Mouse (Mus musculus) thymus, postnatal 4 days (tissue): ENCODE data around the gene Adam12.
A peak's percentile ranks its signal among the peaks of the same experiment; 100 is the strongest.

Experiments used
- DNase-seq: peaks from one replicate; pipeline ENCODE4 v3.0.0; 2021

Adam12 gene

DNA sequence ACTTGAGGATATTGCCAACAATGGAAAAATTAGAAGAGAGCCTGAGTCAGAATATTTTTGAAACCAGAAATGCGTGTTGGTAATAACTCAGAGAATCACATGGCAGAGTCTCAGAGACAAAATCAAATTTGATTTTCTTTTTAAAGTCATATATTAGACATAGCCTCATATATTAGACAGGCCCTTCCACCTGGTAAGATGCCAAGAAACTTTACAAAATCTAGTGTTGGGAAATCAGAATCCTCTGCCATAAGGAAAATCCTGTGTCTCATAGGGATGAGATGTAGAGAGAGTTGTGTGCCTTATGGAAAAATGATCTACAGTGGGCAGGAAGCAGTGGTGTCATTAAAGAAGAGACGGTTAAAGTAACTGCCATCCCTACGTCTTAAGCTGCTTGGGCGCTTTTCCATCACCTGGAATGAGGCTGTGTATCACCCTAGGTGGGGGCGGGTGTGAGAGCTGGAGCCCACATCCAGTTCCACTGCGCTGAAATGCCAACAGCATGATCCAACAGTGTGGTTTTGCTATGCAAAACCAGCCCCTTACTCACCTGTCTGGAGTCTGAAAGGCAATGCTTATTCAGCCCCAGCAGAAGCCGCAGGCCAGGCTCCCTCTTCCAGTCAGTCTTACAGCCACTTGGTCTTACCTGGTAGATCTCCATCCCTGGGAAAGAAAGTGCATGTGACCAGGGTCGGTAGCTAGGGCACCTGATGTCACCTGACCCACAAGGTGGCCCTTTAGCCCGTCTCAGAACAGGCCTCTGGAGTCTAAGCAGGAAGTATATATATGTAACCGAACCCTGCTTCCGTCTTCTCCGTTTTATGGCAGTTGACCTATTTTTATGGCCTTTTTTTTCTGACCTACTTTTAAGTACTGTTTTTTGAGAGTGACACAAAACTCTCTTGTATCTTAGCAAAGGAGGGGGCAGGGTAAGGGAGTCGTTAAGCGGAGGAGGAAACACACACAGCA lies at the start of gene Adam12:
Gene Adam12, minus strand, starts transcription at position 769 of the 969 bp plus-strand sequence.
- peak; percentile 67 for DNase-seq

GRCm38 (mm10) chr7:134272956-134273355 lies 41.0 kb upstream of the Adam12 start:
- no peak for DNase-seq

DNA sequence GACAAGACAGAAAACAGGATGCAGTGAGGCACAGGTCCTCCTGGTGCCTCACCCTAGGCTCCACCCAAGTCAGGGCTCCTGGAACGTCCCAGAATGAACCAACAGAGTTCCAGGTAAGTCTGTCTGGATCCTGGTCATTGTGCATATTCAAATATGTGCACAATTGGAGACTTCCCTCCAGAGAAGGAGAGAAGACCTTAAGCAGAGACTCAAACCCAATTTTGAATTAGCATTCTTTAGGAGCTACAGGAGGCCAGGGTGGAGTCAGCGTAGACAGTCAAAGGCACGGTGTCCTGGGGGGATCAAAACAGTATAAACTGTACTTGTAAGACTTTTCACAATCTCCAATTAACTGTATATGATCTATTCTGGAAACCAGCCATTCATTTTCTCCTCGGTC lies 40.5 kb upstream of the Adam12 start:
- DNase-seq, result no peak

DNA sequence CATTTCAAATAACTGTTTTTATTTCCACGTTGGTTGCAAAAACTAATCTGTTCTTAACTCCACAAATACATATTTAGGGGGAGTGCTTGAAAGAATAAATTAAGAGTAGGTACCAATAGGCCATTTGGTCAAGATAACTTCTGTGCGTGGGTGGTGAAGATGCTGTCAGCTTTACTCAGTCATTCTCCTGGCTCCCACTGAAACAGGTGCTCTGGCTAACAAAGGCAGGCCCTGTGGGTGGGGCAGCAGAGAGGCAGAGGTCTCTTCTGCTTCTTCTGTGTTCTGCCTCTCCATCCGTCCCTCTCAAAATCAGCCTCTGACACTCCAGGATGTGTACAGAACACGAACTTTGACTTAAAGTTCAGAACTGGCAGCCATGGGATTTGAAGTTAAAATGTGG lies 33.8 kb upstream of the Adam12 start:
- no peak for DNase-seq

DNA sequence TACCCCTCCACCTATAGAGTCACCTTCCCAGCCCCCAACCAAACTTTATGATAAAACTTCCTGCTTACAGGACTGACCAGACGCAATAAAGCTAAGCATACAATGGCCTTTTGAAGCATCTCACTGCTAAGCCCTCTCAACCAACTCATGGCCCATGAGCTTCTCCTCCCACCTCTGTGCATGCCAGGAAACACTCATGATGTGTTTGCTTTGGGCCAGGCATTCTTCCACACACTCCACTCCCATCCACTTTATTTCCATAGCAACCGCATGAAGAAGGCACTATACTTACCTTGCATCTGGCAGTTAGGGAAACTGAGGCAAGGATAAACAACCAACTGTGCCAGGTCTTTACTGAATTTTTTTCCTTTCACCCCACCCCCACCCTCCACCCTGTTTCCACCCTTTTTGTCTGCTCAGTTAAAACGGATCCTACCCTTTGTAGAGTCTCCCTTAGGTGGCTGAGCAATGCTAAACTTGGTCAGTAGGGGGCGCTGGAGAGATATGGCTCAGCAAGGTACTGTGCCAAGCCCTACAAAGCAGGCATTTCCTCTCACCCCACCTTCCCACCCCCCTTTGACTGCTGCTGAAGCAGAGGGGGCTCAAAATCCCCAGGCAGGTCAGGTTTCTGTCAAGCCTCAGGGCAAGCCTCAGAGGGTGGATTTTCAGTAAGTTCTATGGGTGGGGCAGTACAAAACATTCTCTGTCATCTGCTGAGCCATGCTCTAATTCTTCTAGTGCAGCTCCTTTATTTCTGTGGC lies 31.4 kb upstream of the Adam12 start:
- peak; percentile 91 for DNase-seq

GRCm38 (mm10) chr7:134261003-134261701 lies 29.2 kb upstream of the Adam12 start:
- no peak for DNase-seq

DNA sequence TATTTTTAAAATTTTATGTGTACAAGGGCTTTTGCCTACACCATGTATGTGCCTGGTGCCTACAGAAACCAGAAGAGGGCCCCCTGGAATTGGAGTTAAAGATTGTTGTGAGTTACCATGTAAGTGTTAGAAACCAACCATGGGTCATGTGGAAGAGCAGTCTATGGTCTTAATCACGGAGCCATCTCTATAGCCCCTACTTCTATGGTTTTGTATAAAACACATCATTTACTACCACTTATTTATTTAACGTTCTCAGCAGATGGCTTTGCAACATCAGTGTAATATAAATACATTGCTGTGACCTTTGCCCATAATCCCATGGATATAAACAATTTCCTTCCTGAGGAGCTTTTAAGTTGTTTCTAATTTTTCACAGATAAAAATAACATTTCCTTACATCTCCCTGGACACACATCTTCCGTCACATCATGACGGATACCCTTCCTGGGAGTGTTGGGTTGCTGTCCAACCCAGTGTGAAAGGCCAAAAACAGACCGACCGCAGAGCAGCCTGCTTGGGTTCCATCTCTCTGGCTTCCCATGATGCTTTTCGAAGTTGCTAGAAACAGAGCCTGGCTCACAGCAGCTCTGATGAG lies 18.4 kb upstream of the Adam12 start:
- no peak for DNase-seq

GRCm38 (mm10) chr7:134248041-134248440 lies 16.1 kb upstream of the Adam12 start:
- DNase-seq, result no peak

- DNase-seq, result no peak
Measured at GRCm38 (mm10) chr7:134246624-134247023, 14.7 kb upstream of the Adam12 start.

GRCm38 (mm10) chr7:134242773-134243172 lies 10.8 kb upstream of the Adam12 start:
- DNase-seq, result no peak

DNA sequence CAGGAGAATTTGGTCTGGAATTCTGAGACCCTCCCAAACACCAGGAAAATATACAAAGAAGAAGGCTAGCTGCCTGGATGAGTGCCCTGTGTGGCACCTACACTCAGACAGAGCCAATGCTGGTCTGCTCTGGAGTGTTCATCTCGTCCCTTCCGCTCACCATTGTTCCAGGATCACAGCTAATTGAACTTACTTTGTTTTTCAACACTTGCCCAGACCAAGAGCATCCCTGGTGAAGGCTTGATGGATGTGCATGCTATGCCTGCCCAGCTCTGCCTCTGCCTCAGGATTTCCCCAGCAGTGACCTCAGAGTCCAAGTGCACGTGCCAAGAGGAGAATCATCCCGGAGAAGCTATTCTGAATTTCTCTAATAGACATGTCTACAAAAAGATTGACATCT lies 9.3 kb upstream of the Adam12 start:
- no peak for DNase-seq

- no peak for DNase-seq
Measured at GRCm38 (mm10) chr7:134240579-134240978, 8.6 kb upstream of the Adam12 start.

DNA sequence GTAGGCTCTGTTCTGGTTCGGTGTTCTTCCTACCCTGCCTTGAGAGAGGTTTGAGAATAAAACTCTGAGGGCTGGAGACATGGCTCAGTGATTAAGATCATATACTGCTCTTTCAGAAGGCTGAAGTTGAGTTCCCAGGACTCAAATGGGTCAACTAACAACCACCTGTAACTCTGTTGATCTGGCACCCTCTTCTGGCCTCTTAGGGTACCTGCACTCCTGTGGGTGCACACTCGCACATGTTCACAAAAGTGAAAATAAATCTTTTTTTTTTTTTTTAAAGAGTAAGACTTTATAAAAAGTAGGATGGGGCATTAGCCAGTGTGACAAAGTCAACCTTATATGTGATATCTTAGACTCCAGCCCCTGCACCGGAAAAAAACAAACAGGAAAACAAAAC lies 6.9 kb upstream of the Adam12 start:
- no peak for DNase-seq

DNA sequence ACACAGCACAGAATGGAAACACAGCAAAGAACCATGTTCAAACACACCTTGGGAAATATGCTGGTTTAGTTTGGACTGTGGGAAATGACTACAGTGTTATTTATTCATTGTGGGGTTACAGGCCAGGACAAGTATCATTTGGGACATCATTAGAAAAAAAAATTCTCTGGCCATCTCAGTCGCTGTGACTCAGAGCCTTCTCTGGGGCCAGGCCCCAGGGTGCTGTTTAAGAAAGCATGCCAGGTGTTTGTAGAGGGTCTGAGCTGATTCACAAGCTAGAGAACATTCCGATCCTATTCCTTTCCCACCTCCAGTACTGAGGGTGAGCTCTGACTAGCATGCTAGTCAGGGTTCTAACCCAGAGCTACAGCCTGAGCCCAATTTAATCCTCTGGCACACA lies 5.4 kb upstream of the Adam12 start:
- DNase-seq, result no peak

DNA sequence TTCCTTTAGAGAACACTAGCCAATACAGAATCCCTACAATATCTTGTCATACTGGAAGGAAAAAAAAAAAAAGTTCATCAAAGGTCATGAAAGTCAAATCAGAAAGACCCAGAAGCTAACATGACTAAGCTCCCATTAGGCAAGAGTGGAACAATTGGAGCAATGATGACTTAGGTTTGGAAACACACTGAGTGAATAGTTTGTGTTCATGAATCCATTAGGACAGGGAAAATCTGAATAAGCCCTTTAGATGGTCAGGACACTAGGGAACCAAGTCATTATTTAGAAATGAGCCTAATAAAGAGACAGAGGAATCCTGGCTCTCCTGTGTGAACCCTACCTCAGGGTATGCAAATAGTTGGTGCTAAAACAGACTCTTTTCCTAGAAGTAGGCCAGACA lies 4.8 kb upstream of the Adam12 start:
- no peak for DNase-seq

GRCm38 (mm10) chr7:134235552-134235951 lies 3.6 kb upstream of the Adam12 start:
- DNase-seq, result no peak

DNA sequence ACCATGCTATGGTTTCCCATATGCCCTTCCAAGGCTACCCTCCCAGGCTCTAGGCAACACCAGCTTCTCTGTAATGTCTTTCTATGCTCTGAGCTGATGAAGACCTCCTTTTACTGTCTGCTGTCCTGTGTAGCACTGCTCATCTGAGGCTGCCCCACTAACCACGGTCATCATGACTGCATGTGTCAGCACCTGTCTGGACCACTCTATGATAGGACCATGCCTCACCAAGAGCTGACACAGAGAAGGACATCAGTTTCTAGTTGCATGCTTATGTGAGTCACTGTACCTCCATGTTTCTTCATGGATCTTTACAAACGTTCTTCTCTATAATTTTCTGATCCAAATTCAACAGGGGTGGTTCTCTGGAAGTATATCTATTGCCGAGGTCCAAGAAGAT lies 1.2 kb downstream of the Adam12 start:
- DNase-seq, result no peak

DNA sequence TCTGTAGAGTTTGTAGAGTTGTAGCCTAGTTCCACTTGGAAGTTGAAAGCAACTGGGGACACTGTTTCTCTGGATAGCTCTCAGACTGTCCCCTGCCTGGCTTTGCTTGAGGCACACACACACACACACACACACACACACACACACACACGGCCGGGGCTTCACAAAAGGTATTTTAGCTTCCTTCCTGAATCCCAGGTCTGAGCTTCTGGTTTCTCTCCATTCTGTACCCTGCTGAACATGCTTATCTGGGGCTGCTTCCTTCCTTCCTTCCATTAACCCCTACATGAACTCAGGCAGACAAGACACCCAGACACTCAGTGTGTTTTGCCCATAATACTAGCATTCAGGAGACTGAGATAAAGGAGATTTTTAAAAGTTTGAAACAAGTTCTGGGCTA lies 2.0 kb downstream of the Adam12 start:
- DNase-seq, result no peak

GRCm38 (mm10) chr7:134227773-134228455 lies 4.0 kb downstream of the Adam12 start:
- DNase-seq, result no peak

DNA sequence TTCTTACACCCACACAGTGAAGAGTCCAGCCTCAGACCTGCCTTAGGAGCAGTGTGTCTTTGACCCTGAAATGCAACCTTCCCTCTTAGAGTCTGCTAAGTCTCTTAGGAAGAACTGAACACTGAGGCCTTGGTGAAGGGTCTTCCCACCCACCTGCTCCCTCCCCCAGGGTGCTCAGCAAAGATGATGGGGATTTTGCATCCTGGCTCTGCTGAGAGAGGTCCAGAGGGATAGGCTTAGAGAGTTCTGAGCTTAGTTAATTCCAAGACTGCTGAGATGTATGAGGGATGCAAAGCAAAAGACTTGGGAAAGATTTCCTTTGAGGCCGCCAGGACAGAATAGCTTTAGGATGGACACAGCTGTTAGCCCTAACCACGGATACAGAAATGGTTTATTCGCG lies 4.8 kb downstream of the Adam12 start:
- DNase-seq, result no peak

DNA sequence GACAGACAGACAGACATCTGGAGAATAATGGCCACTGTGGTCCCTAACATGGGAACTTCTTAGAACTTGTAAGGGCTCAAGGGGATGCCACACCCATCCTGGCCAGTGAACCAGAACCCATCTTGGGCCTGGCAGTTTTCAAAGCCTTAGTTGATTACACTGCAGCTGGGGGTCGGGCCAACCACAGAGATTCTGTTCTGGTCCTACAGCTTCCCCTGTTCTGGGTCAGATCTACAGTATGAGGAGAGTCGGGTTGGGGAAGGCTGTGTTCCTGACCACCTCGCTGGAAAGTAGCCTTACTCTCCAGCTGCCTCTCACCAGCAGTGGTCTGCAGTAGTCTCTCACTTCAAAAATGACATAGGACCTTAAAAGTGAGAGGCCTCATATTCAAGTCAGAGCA lies 5.7 kb downstream of the Adam12 start:
- no peak for DNase-seq
